Mouse (Mus musculus): ENCODE measurements at regions not wholly inside any gene's neighbourhood (a gene's known extent, or its start where the extent isn't known, plus 50 kb on each side); places are given as distances from the start of the nearest gene placed in this dataset.

- in situ Hi-C loops (cut with MboI, MseI) = no loop called here
These were observed 202.6 kb upstream of the Tle3 start for GRCm38 (mm10) chr9:61169506-61170090.

GRCm38 (mm10) chr9:61170921-61171320 lies 201.2 kb upstream of the Tle3 start:
- in situ Hi-C loops (cut with MboI, MseI) = no loop called here

GRCm38 (mm10) chr9:61172421-61172820 lies 199.7 kb upstream of the Tle3 start:
- in situ Hi-C loops (cut with MboI, MseI) = no loop called here

- in situ Hi-C loops (cut with MboI, MseI) = no loop called here
These were observed 198.6 kb upstream of the Tle3 start for GRCm38 (mm10) chr9:61173548-61173947.

DNA sequence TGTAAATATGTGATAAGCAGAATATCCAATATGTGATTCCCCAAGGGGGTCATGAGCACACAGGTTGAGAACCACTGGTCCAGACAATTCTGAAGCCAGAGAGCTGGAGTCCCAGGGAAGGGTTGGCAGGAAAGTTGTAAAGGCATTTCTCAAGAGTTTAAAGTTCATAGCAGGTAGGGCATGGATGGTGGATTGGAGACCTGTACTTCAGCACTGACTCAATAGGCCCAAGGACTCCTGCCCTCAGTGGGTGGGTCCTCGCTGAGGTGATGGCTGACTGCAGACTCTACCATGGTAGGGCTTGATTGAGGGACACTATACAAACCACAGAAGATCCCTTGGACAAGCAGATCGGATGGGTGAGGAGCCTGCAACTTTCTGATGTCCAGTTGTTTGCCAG lies 196.8 kb upstream of the Tle3 start:
- in situ Hi-C loops (cut with MboI, MseI) = no loop called here

- in situ Hi-C loops (cut with MboI, MseI) = no loop called here
These were observed 195.3 kb upstream of the Tle3 start for GRCm38 (mm10) chr9:61176856-61177255.

- in situ Hi-C loops (cut with MboI, MseI) = no loop called here
These were observed 185.4 kb upstream of the Tle3 start for GRCm38 (mm10) chr9:61186541-61187420.

DNA sequence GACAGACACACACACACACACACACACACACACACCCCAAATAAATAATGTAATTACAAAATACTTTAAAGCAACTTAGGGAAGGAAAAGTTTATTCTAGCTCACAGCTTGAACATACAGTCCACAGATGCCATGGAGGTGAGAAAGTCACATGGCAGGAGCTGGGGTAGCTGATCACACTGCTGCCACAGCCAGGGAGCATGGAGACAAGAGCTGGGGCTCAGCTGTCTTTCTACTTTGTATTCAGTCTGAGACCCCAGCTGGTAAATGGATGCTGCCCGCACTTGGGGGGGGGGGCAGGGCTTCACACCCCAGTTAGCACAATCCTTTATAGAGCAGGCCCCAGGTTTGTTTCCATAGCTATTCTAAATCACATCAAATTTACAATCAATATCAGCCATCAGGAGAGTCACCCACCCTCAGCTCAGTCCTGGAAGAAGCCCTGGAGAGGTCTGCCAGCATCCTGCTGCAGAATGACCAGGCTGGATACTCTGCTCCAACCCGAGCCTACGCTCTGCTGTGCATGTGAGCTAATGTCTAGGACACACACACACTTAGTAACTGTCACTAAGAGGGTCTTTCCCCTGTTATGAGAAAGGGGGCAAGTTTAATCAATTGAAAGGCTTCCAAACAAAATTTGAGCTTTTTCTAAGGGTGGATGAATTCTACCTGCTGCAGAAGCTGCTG lies 184.3 kb upstream of the Tle3 start:
- in situ Hi-C loops (cut with MboI, MseI) = no loop called here

DNA sequence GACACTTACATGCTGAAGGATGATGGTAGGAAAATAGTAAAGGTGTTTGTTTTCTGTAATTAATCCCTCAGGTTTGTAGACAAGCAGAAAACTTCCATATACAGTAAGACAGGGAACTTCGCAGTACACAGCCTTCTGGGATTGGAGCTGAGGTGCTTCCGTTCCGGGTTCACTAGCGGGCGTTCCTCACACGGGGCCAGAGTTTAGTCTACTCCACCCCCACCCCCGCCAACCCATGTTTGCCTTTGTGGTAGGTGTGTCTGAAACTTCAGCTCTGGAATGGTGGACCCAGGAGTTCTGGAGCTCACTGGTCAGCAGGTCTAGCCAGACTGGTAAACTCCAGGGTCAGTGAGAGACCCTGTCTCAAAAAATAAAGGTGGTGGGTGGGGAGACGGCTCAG lies 182.9 kb upstream of the Tle3 start:
- in situ Hi-C loops (cut with MboI, MseI) = no loop called here

DNA sequence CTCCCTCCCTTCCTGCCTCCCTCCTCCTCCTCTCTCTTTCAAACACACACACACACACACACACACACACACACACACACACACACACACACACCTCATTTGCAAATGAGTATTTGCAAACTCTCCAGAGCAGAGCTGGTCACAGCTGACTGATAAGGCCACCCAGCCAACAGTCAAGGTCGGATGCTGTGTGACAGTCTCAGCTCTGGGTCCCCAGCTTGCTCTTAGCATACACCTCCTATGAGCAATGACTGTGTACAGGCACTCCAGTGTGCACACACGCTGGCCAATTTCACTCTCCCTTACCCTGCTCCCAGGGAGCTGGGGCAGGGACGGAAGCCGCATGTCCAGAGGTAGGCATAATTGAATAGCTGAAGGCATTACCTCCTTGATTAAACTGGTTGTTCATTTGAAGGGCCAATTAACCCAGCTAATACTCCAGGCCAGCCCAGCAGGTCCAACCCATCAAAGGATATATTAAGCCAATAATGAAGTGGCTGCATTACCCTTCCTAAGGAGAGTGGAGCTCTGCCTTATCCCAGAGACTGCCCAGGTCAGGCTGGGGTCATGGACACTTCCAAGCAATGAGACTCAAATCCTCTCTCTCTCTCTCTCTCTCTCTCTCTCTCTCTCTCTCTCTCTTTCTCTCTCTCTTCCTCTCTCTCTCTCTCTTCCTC lies 173.0 kb upstream of the Tle3 start:
- in situ Hi-C loops (cut with MboI, MseI) = no loop called here

DNA sequence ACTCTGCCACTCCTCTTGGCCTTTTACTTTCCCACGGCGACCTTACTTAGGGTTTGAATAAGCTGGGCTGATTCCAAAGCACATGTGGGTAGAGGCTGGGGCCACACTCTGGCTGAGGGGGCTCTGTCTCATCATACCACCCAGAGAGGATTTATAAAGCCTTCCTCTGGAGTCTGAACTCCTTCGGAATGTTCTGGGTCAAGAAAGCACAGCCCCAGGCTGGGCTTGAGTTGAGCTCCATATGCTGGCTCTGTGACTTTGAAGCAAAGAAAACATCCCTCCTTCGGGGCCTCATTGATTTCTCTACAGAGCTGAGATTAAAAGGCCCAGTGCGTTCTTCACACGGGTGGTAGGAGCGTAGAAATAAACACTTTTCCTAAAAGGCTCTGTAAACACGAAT lies 172.3 kb upstream of the Tle3 start:
- in situ Hi-C loops (cut with MboI, MseI) = no loop called here

DNA sequence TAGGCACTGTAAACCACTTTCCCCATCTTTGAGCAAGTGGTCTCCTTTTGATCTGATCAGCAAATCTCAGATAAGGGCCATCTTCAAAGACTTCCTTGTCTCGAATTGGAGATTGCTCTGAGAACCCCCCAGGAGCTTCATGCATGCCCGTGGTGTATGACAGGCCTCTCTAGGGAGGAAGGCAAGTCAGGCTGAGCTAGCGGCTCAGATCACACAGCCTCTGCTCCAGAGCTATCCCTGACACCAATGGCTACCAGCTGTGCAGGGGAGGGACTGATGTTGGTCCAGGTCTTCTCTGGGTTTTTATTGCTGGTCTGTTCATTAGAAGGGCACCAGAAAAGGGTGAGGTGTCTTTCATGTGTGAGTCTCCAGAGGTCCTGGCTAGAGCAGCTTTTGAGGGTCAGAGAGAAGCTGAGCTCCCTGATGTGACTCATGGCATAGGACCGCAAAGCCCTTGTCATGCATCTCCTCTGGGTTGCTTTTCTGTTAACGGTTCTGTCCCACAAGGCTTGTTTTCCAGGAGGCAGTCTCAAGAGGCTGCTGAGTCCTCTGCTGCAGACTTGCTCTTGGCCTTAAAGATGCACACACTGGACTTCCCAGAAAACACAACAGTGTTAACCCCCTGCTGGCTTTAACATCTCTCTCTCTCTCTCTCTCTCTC lies 171.7 kb upstream of the Tle3 start:
- in situ Hi-C loops (cut with MboI, MseI) = no loop called here

- in situ Hi-C loops (cut with MboI, MseI) = no loop called here
These were observed 167.1 kb upstream of the Tle3 start for GRCm38 (mm10) chr9:61205049-61205448.

- in situ Hi-C loops (cut with MboI, MseI) = no loop called here
These were observed 165.3 kb upstream of the Tle3 start for GRCm38 (mm10) chr9:61206725-61207365.

DNA sequence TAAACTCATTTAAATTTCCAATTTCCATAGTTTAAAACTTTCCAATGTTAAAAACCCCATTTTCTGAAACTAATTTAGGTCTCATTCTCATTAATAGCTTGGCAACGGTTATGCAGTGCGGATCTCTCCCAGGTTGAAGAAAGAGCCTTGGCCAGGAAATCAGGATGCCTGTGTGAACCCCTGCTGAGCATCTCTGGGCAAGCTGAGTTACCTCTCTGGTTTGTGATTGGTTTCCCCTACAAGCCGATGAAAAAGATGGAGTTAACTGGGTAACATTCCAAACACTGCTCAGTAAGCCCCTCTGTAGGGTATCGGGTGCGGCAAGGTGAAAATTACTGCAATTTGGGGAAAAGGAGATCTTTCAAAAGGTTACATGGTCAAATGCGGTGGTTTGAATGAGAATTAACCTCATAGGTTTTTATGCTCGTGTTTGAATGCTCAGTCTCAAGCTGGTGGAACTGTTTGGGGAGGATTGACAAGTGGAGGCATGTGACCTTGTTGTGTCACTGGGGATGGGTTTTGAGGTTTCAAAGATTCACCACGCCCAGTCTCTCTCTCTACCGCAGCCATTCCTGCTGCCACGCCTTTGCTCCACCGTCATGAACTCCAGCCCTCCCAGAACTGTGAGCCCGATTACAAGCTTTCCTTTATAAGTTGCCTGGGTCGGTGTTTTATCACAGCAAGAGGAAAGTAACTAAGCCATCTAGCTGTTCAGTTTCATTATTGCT lies 164.6 kb upstream of the Tle3 start:
- in situ Hi-C loops (cut with MboI, MseI) = no loop called here

DNA sequence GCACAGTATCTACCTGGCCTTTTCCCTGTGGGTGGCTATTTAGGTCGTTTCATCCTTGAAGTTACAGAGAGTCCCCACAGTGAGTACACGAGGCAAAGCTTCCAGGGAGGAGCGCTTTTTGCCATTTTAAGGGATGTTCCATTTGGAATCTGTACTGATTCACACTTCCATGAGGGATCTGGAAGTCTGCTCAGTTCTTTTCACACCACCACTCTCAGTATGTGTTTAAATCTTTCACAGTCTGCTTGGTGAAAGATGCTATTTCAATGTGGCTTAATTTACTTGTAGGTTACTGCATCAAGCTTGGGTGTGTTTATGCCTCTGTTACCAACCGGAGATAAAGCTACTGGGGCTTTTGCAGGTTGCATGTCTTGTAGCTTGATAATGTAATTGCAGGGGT lies 160.5 kb upstream of the Tle3 start:
- in situ Hi-C loops (cut with MboI, MseI) = no loop called here

- in situ Hi-C loops (cut with MboI, MseI) = no loop called here
These were observed 157.2 kb upstream of the Tle3 start for GRCm38 (mm10) chr9:61214943-61215342.

- in situ Hi-C loops (cut with MboI, MseI) = no loop called here
These were observed 156.0 kb upstream of the Tle3 start for GRCm38 (mm10) chr9:61216012-61216770.

GRCm38 (mm10) chr9:61220017-61220416 lies 152.1 kb upstream of the Tle3 start:
- in situ Hi-C loops (cut with MboI, MseI) = no loop called here
